Mouse (Mus musculus) T-cell, adult 2 months (primary cell): Measurements from ENCODE around the gene Irgm2.

Experiments
- DNase-seq: peaks from one replicate; pipeline ENCODE4 v3.0.0; 2022; ENCODE audit warnings: low spot score

The Irgm2 gene

GRCm38 (mm10) chr11:58261826-58262225 lies 62.4 kb downstream of the Irgm2 start:
- DNase-seq, result no peak

DNA sequence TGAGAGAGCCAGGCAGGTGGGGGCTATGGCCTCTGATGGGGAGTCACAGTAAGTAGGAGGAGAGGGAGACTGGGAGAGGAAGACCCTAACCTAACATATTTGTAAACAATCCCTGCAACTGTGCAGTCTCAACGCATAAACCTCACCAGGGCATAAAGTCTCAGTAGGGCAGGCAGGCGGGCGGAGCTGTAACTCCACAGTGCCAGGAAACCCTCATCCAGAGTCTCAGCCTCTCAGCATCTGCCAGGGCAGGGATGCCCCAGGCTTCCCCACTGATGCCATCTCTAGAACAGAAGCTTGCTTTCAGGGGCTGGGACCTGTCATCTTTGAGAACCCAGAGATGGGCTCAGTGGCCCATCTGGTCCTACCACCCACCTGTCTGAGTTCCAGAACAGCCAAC lies 62.9 kb downstream of the Irgm2 start:
- no peak for DNase-seq

DNA sequence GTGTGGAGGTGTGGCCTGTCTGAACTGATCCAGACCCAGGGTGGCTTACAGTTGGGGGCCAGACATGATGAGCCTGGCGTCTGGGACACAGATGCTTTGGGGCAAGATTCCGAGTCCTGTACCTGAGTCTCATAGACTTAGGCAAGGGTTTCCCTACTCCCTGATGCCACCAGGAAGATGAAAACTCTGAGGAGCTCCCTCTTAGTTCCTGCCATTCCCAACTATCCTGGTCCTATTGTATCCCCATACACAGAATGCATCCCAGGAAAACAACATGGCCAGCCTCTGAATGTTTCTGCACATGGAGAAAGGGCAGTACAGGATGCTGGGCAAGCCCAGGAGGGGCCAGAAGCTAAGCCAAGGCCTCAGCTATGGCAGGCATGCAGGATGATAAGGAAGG lies 64.1 kb downstream of the Irgm2 start:
- no peak for DNase-seq

GRCm38 (mm10) chr11:58264546-58264945 lies 65.1 kb downstream of the Irgm2 start:
- DNase-seq, result no peak

- DNase-seq, result no peak
These were observed 68.9 kb downstream of the Irgm2 start for GRCm38 (mm10) chr11:58268285-58268684.
